Mouse (Mus musculus): ENCODE measurements at regions not wholly inside any gene's neighbourhood (a gene's known extent, or its start where the extent isn't known, plus 50 kb on each side); places are given as distances from the start of the nearest gene placed in this dataset.
"Not testable (repeated sequence)": the region's sequence is repeated elsewhere in the genome, so short reads cannot be mapped to it uniquely, and the experiment has no call there.

GRCm38 (mm10) chr8:81286280-81287034 lies 55.9 kb upstream of the Inpp4b start:
- Histone ChIP-seq H3K27ac (replicated peaks) (no peak overlapping the region), H3K4me3 (no peak overlapping the region), H3K4me2 (replicated peaks) (no peak overlapping the region), H3K9me3 (no peaks in the 10 kb centered on the region), H3K4me1 (no peaks in the 10 kb centered on the region), H3K36me3 (no peaks in the 10 kb centered on the region), H3K27me3 (no peaks in the 10 kb centered on the region), H3K9ac (replicated peaks) (no peak overlapping the region)
- 69% methylated on average over 8 of the region's 8 CpGs for WGBS
- ATAC-seq (replicated peaks), result no peak

- Histone ChIP-seq H3K27me3 (no peaks in the 10 kb centered on the region), H3K4me3 (no peak overlapping the region), H3K9me3 (no peaks in the 10 kb centered on the region), H3K9ac (replicated peaks) (no peak overlapping the region), H3K4me2 (replicated peaks) (no peak overlapping the region), H3K36me3 (no peaks in the 10 kb centered on the region), H3K27ac (replicated peaks) (no peak overlapping the region), H3K4me1 (no peaks in the 10 kb centered on the region)
- no peak for ATAC-seq (replicated peaks)
- WGBS, result 80% methylated on average over 2 of the region's 2 CpGs
Measured at GRCm38 (mm10) chr8:81260089-81260488, 82.3 kb upstream of the Inpp4b start.

- WGBS, result 85% methylated on average over 3 of the region's 3 CpGs
- Histone ChIP-seq H3K9me3 (no peaks in the 10 kb centered on the region), H3K4me3 (no peak overlapping the region), H3K4me1 (no peaks in the 10 kb centered on the region), H3K27ac (replicated peaks) (no peak overlapping the region), H3K4me2 (replicated peaks) (no peak overlapping the region), H3K27me3 (no peaks in the 10 kb centered on the region), H3K36me3 (no peaks in the 10 kb centered on the region), H3K9ac (replicated peaks) (no peak overlapping the region)
- ATAC-seq (replicated peaks), result no peak
Measured at GRCm38 (mm10) chr8:81223872-81224271, 118.5 kb upstream of the Inpp4b start.

GRCm38 (mm10) chr8:81187061-81187790 lies 155.1 kb upstream of the Inpp4b start:
- H3K4me2 ChIP-seq (replicated peaks); H3K36me3 ChIP-seq; H3K27me3 ChIP-seq; ATAC-seq (replicated peaks); H3K27ac ChIP-seq (replicated peaks); H3K4me3 ChIP-seq; H3K4me1 ChIP-seq; H3K9me3 ChIP-seq; H3K9ac ChIP-seq (replicated peaks): not testable (repeated sequence)
- 61% methylated on average over 11 of the region's 11 CpGs for WGBS

DNA sequence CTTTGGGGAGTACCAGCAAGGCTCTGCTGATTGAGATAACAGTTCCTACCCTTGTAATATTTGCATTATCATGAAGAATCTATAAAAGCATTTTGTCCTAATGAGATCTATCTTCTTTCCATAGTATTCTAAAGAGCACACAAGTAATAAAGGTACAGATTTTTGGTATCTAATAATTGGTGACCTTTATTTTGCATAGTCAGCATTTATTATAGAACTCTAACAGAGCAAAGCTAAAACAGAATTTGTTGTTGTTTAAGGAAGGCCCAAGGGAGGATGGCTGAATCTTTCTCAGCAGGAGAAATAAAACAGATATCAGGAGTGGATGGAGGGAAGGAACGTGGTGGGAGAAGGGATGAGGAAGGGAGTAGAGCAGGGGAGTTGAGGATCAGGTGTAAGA lies 160.8 kb upstream of the Usp38 start:
- no peak for ATAC-seq (replicated peaks)
- Histone ChIP-seq H3K27me3 (no peaks in the 10 kb centered on the region), H3K27ac (replicated peaks) (no peak overlapping the region)

DNA sequence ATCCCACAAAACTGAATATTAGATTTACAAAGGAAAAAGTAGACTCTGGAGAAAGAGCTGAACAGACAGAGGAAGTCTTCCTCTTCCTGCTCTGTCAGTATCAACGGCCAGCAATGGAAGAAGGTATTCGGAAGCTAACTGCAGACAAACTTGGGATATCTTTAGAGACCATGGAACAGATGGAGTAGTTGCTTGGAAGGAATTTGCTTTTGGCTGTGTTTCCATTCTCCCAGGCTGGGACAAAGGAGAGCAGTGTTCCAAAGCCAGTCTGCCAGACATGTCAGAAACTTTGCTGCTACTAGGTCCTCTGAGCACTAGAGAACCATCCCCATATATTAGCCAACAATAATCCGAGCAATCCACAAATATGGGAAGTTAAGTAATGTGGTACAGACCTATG lies 132.5 kb upstream of the Usp38 start:
- Histone ChIP-seq H3K27me3 (no peaks in the 10 kb centered on the region), H3K4me3 (no peak overlapping the region), H3K9me3 (no peaks in the 10 kb centered on the region), H3K36me3 (no peaks in the 10 kb centered on the region), H3K9ac (replicated peaks) (no peak overlapping the region), H3K4me2 (replicated peaks) (no peak overlapping the region), H3K27ac (replicated peaks) (no peak overlapping the region), H3K4me1 (no peaks in the 10 kb centered on the region)
- no peak for ATAC-seq (replicated peaks)
- 93% methylated on average over 3 of the region's 3 CpGs for WGBS

More for the DNA sequence above, 160.8 kb upstream of the Usp38 start:
- H3K9me3 ChIP-seq, result no peaks in the 10 kb centered on the region
- no peak overlapping the region for H3K4me2 ChIP-seq (replicated peaks)
- 75% methylated on average over 1 of the region's 1 CpGs for WGBS
- H3K36me3 ChIP-seq, result no peaks in the 10 kb centered on the region
- H3K9ac ChIP-seq (replicated peaks), result no peak overlapping the region
- H3K4me3 ChIP-seq, result no peak overlapping the region
- 0 out of 2 replicates have a peak, but pooled peaks cover 2% of the 10 kb centered on the region for H3K4me1 ChIP-seq

- H3K36me3 ChIP-seq, result no peaks in the 10 kb centered on the region
- no peak overlapping the region for H3K9ac ChIP-seq (replicated peaks)
- 59% methylated on average over 4 of the region's 4 CpGs for WGBS
- H3K27me3 ChIP-seq, result no peaks in the 10 kb centered on the region
- ATAC-seq (replicated peaks), result no peak
- no peak overlapping the region for H3K27ac ChIP-seq (replicated peaks)
- H3K4me2 ChIP-seq (replicated peaks), result no peak overlapping the region
- H3K4me1 ChIP-seq, result no peaks in the 10 kb centered on the region
- H3K9me3 ChIP-seq, result no peaks in the 10 kb centered on the region
- no peak overlapping the region for H3K4me3 ChIP-seq
Measured at GRCm38 (mm10) chr8:81106763-81107509, 92.2 kb upstream of the Usp38 start.

GRCm38 (mm10) chr8:81098963-81099362 lies 84.2 kb upstream of the Usp38 start:
- ATAC-seq (replicated peaks), result no peak
- H3K9ac ChIP-seq (replicated peaks), result no peak overlapping the region
- no peaks in the 10 kb centered on the region for H3K4me1 ChIP-seq
- WGBS, result 80% methylated on average over 2 of the region's 2 CpGs
- no peaks in the 10 kb centered on the region for H3K36me3 ChIP-seq
- H3K9me3 ChIP-seq, result no peaks in the 10 kb centered on the region
- no peaks in the 10 kb centered on the region for H3K27me3 ChIP-seq
- no peak overlapping the region for H3K27ac ChIP-seq (replicated peaks)
- H3K4me3 ChIP-seq, result no peak overlapping the region
- H3K4me2 ChIP-seq (replicated peaks), result no peak overlapping the region

DNA sequence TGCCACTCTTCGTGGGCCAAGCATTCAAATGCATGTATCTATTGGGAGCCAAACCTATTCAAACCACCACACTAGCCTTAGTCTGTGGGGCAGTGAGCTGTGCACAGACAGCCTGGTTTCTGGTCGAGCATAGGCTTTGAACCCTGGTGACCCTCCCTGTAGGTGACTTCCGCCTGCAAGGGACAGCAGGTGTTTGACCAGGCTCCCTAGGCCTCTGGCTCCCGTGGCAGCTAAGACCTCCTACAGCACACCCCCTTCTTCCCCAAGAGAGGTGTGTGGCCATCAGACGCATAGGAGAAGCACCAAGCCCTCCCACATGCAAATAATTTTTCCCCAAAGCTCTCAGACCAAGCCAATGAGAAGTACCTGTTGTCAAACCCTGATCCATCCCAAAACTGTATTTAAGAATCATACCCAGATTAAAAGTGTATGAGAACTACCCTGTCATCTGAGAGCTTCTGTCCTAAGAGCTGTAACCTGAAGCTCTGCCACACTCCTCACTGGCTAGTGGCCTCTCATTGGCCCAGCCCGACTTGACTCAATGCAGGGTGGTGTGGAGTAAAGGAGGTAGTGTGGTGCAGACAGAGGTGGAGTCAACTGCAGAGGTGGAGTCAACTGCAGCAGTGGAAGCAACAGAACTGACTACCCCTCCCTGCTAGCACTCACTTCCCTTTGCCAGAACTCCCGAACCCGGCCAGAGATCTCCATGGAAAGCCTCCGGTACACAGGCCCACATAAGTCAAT lies 82.5 kb upstream of the Usp38 start:
- WGBS, result 62% methylated on average over 9 of the region's 9 CpGs
- no peaks in the 10 kb centered on the region for H3K4me1 ChIP-seq
- no peaks in the 10 kb centered on the region for H3K27me3 ChIP-seq
- H3K4me2 ChIP-seq (replicated peaks), result no peak overlapping the region
- no peaks in the 10 kb centered on the region for H3K36me3 ChIP-seq
- H3K27ac ChIP-seq (replicated peaks), result no peak overlapping the region
- ATAC-seq (replicated peaks), result no peak
- H3K9me3 ChIP-seq, result no peaks in the 10 kb centered on the region
- no peak overlapping the region for H3K9ac ChIP-seq (replicated peaks)
- no peak overlapping the region for H3K4me3 ChIP-seq

DNA sequence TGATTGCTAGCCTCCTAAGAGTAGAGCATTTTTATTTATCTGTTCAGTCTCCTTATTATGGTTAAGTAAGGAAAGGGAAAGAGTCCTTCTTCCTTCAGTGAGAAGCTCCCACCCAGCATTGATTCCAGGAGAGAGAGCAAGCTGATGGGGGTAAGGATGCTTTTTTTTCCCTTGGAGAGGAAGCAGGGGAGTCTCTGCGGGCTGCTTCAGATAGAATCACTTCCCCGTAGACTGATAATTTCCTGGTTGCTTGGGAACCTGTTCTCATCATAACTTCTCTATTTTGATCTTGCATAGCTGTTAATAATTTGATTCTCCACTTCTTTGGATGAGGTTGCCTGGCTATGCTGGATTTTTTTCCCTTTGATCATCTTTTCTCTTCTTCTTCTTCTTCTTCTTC lies 80.5 kb upstream of the Usp38 start:
- Histone ChIP-seq H3K4me3 (no peak overlapping the region), H3K9ac (replicated peaks) (no peak overlapping the region), H3K27me3 (no peaks in the 10 kb centered on the region), H3K4me2 (replicated peaks) (no peak overlapping the region), H3K27ac (replicated peaks) (no peak overlapping the region), H3K36me3 (no peaks in the 10 kb centered on the region), H3K4me1 (no peaks in the 10 kb centered on the region), H3K9me3 (no peaks in the 10 kb centered on the region)
- 86% methylated on average over 2 of the region's 2 CpGs for WGBS
- no peak for ATAC-seq (replicated peaks)

- H3K4me2 ChIP-seq (replicated peaks), result no peak overlapping the region
- no peak overlapping the region for H3K4me3 ChIP-seq
- no peak overlapping the region for H3K9ac ChIP-seq (replicated peaks)
- no peaks in the 10 kb centered on the region for H3K27me3 ChIP-seq
- H3K36me3 ChIP-seq, result no peaks in the 10 kb centered on the region
- no peaks in the 10 kb centered on the region for H3K9me3 ChIP-seq
- WGBS, result 70% methylated on average over 12 of the region's 12 CpGs
- H3K4me1 ChIP-seq, result no peaks in the 10 kb centered on the region
- no peak overlapping the region for H3K27ac ChIP-seq (replicated peaks)
- ATAC-seq (replicated peaks), result peak; percentile 35; the same call in 1 of the 2 replicates
Measured at GRCm38 (mm10) chr8:81080865-81081637, 66.3 kb upstream of the Usp38 start.

All from forebrain, embryonic 15.5 days (tissue).